Mouse (Mus musculus): ENCODE results near the gene Kir3dl2.
"Not testable (repeated sequence)": the region's sequence is repeated elsewhere in the genome, so short reads cannot be mapped to it uniquely, and the experiment has no call there.

The Kir3dl2 gene

DNA sequence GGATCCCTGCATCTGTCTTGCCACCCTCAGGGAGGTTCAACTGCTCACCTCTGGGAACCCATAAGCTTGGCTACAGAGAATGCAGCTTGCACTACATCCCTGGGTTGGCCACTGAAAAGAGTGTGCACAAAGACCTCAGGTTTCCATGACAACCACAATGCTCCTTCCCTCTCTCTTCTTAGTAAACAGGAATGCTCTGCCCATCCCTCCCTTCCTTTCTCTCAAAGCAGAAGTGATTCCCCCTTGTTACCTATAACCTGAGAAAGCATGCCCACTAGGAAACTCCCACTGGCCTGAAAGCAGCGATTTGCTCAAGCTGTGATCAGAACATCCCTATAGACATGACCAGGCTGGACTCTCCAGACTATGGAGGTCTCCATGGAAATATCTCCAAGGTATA is at the start of gene Kir3dl2:
Kir3dl2 (minus strand) TSS at position 101 of the 400 bp plus-strand sequence.
- DNase-seq (ENCODE audit: low read depth, low spot score), result not testable (repeated sequence)

DNA sequence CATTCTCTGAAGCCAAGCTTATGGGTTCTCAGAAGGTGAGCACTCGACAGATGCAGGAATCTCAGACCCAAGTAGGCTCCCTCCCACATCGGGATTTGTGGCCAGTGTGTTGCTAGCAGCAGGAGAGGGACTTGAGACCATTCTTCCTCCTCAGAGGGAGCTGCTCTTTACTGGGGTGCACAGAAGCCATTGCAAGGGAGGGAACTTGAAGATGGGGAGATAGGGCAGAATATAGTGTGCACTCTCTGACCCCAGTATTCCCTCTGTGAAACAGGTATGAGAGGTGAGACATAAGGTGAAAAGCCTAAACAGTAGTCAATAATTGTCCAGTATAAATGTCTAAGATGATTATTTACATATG is 47.0 kb upstream of the Kir3dl2 start:
- DNase-seq (ENCODE audit: low read depth, low spot score), result no peak

DNA sequence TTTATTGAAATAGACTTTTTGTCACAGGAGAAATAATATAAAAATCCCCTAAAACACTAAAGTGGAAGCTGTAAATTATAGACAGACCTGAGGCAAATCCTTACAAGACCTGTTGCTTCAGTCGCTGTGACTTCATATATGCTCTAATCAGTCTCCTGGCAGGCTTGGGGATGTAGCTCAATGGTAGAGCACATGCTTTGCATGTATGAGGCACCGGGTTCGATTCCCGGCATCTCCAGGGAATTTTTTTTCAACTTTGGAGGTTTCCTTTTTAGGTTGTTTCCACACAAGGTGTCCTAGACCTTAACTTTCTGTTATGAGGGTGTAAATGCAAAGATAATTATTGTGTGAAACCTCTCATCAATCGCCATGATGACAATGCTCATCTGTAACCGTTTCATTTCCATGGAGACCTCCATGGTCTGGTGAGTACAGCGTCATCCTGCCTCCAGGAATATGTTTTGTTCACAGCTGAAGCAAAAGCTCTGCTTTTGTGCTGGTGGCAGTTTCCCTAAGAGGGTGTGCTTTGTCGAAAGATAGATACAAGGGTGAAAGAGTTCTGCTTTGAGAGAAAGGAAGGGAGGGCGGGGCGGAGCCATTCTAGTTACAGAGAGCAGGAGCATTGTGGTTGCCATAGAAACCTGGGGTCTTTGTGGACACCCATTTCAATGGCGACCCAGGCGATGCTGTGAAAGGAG is 46.5 kb upstream of the Kir3dl2 start, which contains the start of gene Tceal3:
Tceal3 (plus strand) TSS at position 644 of the 698 bp plus-strand sequence.
- no peak for DNase-seq (ENCODE audit: low read depth, low spot score)

DNA sequence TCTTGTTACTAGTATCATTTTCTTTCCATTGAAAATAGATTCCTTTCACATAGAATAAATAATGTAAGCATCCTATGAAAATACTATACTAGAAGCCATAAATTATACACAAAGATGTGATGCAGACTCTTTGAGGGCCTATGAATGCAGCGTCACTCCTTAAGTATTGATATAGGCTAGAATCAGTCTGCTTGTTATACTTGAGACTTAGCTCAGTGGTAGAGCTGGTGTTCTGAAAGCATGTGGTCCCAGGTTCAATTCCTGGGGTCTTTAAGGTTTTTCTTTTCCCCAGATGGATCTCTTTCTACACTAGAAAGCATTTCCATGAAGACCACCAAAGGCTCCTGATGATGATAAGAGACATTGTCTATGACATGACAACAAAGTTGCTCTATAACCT is 40.8 kb upstream of the Kir3dl2 start:
- no peak for DNase-seq (ENCODE audit: low read depth, low spot score)

DNA sequence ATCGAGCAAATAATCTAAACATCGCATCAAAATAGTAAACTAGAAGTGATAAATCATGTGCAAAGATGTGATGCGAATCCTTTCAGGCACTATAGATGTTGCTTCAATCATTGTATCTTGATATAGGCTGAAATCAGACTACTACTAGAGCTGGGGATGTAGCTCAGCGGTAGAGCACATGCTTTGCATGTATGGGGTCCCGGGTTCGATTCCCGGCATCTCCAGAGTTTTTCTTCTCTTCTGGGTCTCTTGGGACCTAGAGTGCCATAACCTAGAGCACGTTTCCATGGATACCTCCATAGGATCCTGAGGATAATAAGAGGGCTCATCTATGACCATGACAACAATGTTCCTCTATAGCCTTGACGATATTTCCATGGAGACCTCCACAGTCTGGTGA is 25.2 kb upstream of the Kir3dl2 start:
- not testable (repeated sequence) for DNase-seq (ENCODE audit: low read depth, low spot score)

DNA sequence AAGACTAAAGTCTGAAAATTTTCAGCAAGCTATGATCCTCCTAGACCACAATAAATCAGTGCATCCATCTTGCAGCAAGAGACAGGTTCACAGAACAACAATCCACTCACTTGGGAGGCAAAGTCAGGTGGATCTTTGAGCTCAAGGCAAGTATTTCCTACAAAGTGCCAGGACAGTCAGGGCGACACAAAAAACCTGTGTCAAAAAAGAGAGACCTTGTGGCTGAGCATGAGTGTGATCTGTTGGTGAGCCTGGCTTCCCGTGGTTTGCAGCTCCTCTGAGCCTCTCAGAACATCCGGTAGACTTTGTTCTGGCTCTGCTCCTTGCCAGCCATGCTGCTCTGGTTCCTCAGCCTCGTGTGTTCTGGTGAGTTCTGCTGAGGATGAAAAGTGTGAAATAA is 26.2 kb downstream of the Kir3dl2 start, which contains the start of gene Kir3dl1:
Kir3dl1 (plus strand) TSS at position 301 of the 400 bp plus-strand sequence.
- not testable (repeated sequence) for DNase-seq (ENCODE audit: low read depth, low spot score)

All from forelimb bud, embryonic 11.5 days (tissue).